Mouse (Mus musculus) stomach, postnatal 0 days (tissue): Measurements from ENCODE around the gene Mat1a.

Source experiments
- CTCF ChIP-seq: IDR thresholded peaks from 2 replicates; pipeline ENCODE4 v1.5.1; 2016; ENCODE audit warnings: antibody characterized with exemption, low read depth, mild to moderate bottlenecking, moderate library complexity
- EP300 ChIP-seq: optimal IDR thresholded peaks from 2 replicates; pipeline ENCODE3; 2016; ENCODE audit warnings: antibody characterized with exemption

DNA sequence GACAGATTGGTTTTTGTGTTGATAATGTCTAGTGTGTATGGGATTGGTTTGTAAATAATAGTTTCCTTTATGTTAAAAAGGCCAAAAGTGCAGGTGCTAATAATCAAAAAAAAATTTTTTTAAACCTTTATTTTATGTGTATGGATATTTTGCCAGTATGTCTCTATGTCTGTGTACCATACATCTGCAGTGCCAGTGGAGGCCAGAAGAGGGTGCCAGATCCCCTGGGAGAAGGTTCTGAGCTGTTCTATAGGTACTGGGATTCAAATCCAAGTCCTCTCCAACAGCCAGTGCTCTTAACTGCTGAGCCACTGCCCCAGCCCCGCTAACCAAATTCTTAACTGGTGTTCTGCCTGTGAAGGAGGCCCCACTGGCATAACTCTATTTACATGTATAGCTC is 17.3 kb upstream of the Mat1a start:
- TF ChIP-seq EP300 = no peak
- TF ChIP-seq CTCF = peak; percentile 54
